Mouse (Mus musculus): ENCODE results near the gene Srgn. TPM values are rescaled to one million over a fixed set of nuclear protein-coding genes. Genes with fewer than 3 reads are reported as not detected.
A peak's percentile ranks its signal among the peaks of the same experiment; 100 is the strongest.

The Srgn gene
- polyA plus RNA-seq, 1 experiment: not detected

- TF ChIP-seq CEBPB (IDR thresholded peaks at IDR 0.05; ENCODE audit: low read depth): no peak
- TF ChIP-seq MAX (IDR thresholded peaks at IDR 0.05): peak; percentile 99
- no peak for TF ChIP-seq CTCF (IDR thresholded peaks at IDR 0.05; ENCODE audit: control insufficient read depth, insufficient read depth, insufficient read length)
- TF ChIP-seq MYOG (IDR thresholded peaks at IDR 0.05; ENCODE audit: control insufficient read depth, extremely low read depth, insufficient read length): no peak
- TF ChIP-seq FOSL1 (IDR thresholded peaks at IDR 0.05; ENCODE audit: insufficient read depth, low read length, poor library complexity, severe bottlenecking): no peak
- TF ChIP-seq MYOD1 (IDR thresholded peaks at IDR 0.05; ENCODE audit: control insufficient read depth, insufficient read length, low read depth): no peak
- TF ChIP-seq USF1 (IDR thresholded peaks at IDR 0.05; ENCODE audit: low read depth): peak; percentile 100
- H3K27me3 ChIP-seq (ENCODE audit: control insufficient read depth, insufficient read depth, insufficient read length): no peaks in the 10 kb centered on the region
- peaks cover 18% of the 10 kb centered on the region for H3K79me3 ChIP-seq (ENCODE audit: low read depth)
Observed at GRCm38 (mm10) chr10:62449364-62450279, 77.6 kb downstream of the Srgn start, which contains the start of the genes 4930507D05Rik and Supv3l1. TSS of gene 4930507D05Rik (plus strand) at chr10:62449489. TSS of gene Supv3l1 (minus strand) at chr10:62449738.

More at GRCm38 (mm10) chr10:62449364-62450279, 77.6 kb downstream of the Srgn start, which contains the start of the genes 4930507D05Rik and Supv3l1:
- peak within 1 kb of the TSS; percentile 97 for H3K4me3 ChIP-seq (ENCODE audit: insufficient read depth, poor library complexity, severe bottlenecking)
- H3ac ChIP-seq (ENCODE audit: control insufficient read depth, insufficient read length, low read depth): peak within 1 kb of the TSS; percentile 99
- H3K79me2 ChIP-seq (ENCODE audit: control insufficient read depth, insufficient read depth): peaks cover 38% of the 10 kb centered on the region
- peaks cover 47% of the 10 kb centered on the region for H3K36me3 ChIP-seq (ENCODE audit: control insufficient read depth, insufficient read depth)

Other genes with a start within 250 kb of the Srgn start
- gene Hk1, start 147.5 kb downstream of the Srgn start, polyA plus RNA-seq (2012; fragmentation: generic; extraction: Trizol): 65.7 TPM
- gene Hkdc1, start 105.0 kb downstream of the Srgn start, polyA plus RNA-seq (2012; fragmentation: generic; extraction: Trizol): 0.04 TPM
- gene 4930507D05Rik, start 78.0 kb downstream of the Srgn start, polyA plus RNA-seq (2012; fragmentation: generic; extraction: Trizol): 0.21 TPM
- 28.7 TPM for gene Supv3l1, start 77.7 kb downstream of the Srgn start, polyA plus RNA-seq (2012; fragmentation: generic; extraction: Trizol)
- 22.7 TPM for gene Vps26a, start 40.6 kb downstream of the Srgn start, polyA plus RNA-seq (2012; fragmentation: generic; extraction: Trizol)
- 21.5 TPM for gene Kif1bp, start 51.0 kb upstream of the Srgn start, polyA plus RNA-seq (2012; fragmentation: generic; extraction: Trizol)
- gene Ddx21, start 74.8 kb upstream of the Srgn start, polyA plus RNA-seq (2012; fragmentation: generic; extraction: Trizol): 55.3 TPM
- gene Ddx50, start 123.8 kb upstream of the Srgn start, polyA plus RNA-seq (2012; fragmentation: generic; extraction: Trizol): 19.4 TPM
- not detected for gene Stox1, start 198.7 kb upstream of the Srgn start, polyA plus RNA-seq (2012; fragmentation: generic; extraction: Trizol)